Mouse (Mus musculus) MN1 (cell line): ENCODE results near the gene Olfr887.

Experiments
- DNase-seq: peaks from one replicate; pipeline ENCODE4 v3.0.0-alpha.2; 2016; ENCODE audit warnings: low spot score

Gene Olfr887

GRCm38 (mm10) chr9:38083772-38084171 is at the start of gene Olfr887:
Olfr887 (plus strand) TSS chr9:38084072.
- no peak for DNase-seq

DNA sequence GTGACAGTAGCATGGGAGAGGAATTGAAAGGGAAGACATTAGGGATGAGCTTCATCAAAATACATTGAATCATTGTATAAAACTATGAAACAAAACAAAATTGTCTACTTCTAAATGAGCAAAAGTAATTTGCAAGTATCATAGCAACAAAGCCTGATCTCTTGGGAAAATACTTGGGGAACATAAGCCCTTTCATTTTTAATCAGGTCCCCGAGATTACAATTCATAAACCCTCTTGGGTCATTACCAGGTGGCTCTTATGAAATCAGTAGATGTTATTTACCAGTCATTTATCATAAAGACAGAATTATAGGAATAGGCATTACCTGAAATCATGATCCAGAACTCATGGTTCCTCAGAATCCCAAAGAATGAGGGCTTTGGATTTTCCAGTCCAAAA is 37.6 kb upstream of the Olfr887 start, which contains the start of gene Olfr884:
TSS of gene Olfr884 (plus strand) at position 301 of the 400 bp plus-strand sequence.
- no peak for DNase-seq

GRCm38 (mm10) chr9:38061022-38061421 is 22.9 kb upstream of the Olfr887 start, which contains the start of gene Olfr885:
Olfr885 (plus strand) TSS chr9:38061322.
- DNase-seq, result no peak

DNA sequence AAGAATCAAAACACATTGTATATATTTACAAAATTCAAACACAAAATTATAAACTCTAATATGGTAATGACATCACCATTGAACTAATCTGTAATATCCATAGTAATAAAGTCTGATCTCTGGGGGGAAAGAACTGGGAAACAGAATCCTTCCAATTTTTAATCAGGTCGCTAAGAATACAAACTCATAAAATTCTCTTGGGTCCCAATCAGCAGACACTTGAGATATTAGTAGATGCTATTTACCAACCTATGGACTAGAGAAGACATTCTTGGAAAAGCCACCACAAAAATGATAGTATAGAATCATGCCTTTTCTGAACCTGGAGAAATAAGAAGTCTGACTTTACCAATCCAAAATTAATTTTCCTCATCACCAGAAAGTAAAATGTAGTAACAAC is 24.0 kb downstream of the Olfr887 start, which contains the start of gene Olfr888:
TSS of gene Olfr888 (plus strand) at position 301 of the 400 bp plus-strand sequence.
- no peak for DNase-seq

- no peak for DNase-seq
Measured at GRCm38 (mm10) chr9:38114898-38115297, 31.0 kb downstream of the Olfr887 start, which contains the start of gene Olfr889. Olfr889 (plus strand) TSS chr9:38115198.
